Mouse (Mus musculus) brain, embryonic 18.5 days (tissue): ENCODE data around the gene Morn4.
"Not testable (repeated sequence)": the region's sequence is repeated elsewhere in the genome, so short reads cannot be mapped to it uniquely, and the experiment has no call there.

Source experiments
- DNase-seq: peaks from one replicate; pipeline ENCODE4 v3.0.0-alpha.2; 2012; ENCODE audit warnings: low read depth, low spot score

Morn4 gene

GRCm38 (mm10) chr19:42085690-42086089 is 467 bp downstream of the Morn4 start:
- DNase-seq: no peak

- not testable (repeated sequence) for DNase-seq
These were observed 4.5 kb downstream of the Morn4 start for GRCm38 (mm10) chr19:42081613-42082012.

- no peak for DNase-seq
These were observed 5.7 kb downstream of the Morn4 start for GRCm38 (mm10) chr19:42080469-42080868.

- no peak for DNase-seq
These were observed 6.2 kb downstream of the Morn4 start for GRCm38 (mm10) chr19:42079950-42080349.

- DNase-seq: no peak
These were observed 7.2 kb downstream of the Morn4 start for GRCm38 (mm10) chr19:42079006-42079405.

- DNase-seq: no peak
These were observed 7.6 kb downstream of the Morn4 start for GRCm38 (mm10) chr19:42078566-42078965.

- no peak for DNase-seq
These were observed 10.2 kb downstream of the Morn4 start for GRCm38 (mm10) chr19:42075992-42076391.

- DNase-seq: no peak
These were observed 11.1 kb downstream of the Morn4 start for GRCm38 (mm10) chr19:42075051-42075450.

- DNase-seq: no peak
These were observed 13.4 kb downstream of the Morn4 start for GRCm38 (mm10) chr19:42072802-42073201.

- no peak for DNase-seq
These were observed 14.1 kb downstream of the Morn4 start for GRCm38 (mm10) chr19:42071886-42072608.

- DNase-seq: no peak
These were observed 14.9 kb downstream of the Morn4 start for GRCm38 (mm10) chr19:42071221-42071620.

GRCm38 (mm10) chr19:42069241-42069525 is 17.0 kb downstream of the Morn4 start:
- no peak for DNase-seq

GRCm38 (mm10) chr19:42068441-42069240 is 17.5 kb downstream of the Morn4 start:
- no peak for DNase-seq

GRCm38 (mm10) chr19:42061443-42061842 is 24.7 kb downstream of the Morn4 start:
- no peak for DNase-seq

- DNase-seq: no peak
These were observed 27.7 kb downstream of the Morn4 start for GRCm38 (mm10) chr19:42058426-42058825.

- DNase-seq: no peak
These were observed 29.3 kb downstream of the Morn4 start for GRCm38 (mm10) chr19:42056719-42057409.

- DNase-seq: no peak
These were observed 30.3 kb downstream of the Morn4 start for GRCm38 (mm10) chr19:42055881-42056280.

GRCm38 (mm10) chr19:42054255-42054654 is 31.9 kb downstream of the Morn4 start:
- no peak for DNase-seq

GRCm38 (mm10) chr19:42051948-42052347 is 34.2 kb downstream of the Morn4 start, which contains the start of gene 4933411K16Rik:
Gene 4933411K16Rik (plus strand): TSS chr19:42052248.
- DNase-seq: no peak

GRCm38 (mm10) chr19:42051351-42051750 is 34.8 kb downstream of the Morn4 start:
- no peak for DNase-seq

- no peak for DNase-seq
These were observed 35.9 kb downstream of the Morn4 start for GRCm38 (mm10) chr19:42050251-42050650.
